Comparison of ENCODE assay signal across 8 mouse cellular contexts in the genomic region with DNA sequence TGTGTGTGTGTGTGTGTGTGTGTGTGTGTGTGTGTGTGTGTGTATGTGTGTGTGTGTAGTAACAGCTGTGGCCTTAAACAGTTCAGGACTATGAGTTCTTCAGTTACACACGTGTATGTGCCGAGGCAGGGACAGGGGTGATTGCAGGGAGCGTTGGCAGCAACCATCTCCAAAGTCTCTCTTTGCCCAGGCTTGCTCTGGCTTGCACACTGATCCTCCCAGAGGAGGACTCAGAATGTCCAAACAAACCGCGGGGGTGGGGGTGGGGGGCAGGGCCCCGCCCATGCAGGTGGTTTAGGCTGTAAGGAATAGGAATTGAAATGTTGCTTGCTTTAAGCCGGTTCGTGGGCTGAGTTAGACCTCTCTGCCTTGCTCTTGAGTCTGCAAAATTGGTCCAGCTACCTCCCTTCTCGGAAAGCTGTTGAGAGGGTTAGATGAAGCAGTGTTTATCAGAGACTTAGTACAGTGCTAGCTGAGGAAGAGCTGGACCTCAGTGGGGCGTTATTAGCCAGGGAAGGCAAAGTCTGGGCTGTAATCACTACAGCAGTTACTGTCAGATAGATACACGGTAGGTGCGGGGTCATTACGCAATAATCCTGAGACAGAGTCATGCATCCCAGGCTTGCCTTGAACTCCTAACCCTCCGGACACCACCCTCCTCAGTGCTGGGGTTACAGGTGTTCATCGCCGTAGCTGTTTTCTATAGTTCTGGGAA. TPM values are rescaled to one million over a fixed set of nuclear protein-coding genes. Genes with fewer than 3 reads are reported as not detected.
DNase-seq lines count a peak whose midpoint lies in the region; ATAC-seq lines count a peak whose summit lies in the region.

No protein-coding gene starts in this region.

- no peak overlapping the region for H3K27ac ChIP-seq in kidney, embryonic 15.5 days
- H3K27ac ChIP-seq in hindbrain, embryonic 11.5 days (ENCODE audit: low read depth, low read length): no peak overlapping the region

- no peaks in the 10 kb centered on the region for H3K9me3 ChIP-seq in kidney, embryonic 15.5 days (replicated peaks)
- H3K9me3 ChIP-seq in hindbrain, embryonic 11.5 days (ENCODE audit: control insufficient read depth, low read length): no peaks in the 10 kb centered on the region

- peak overlapping the region; percentile 79 for H3K4me2 ChIP-seq in kidney, embryonic 15.5 days
- no peak overlapping the region for H3K4me2 ChIP-seq in hindbrain, embryonic 11.5 days (replicated peaks; ENCODE audit: low read depth, low read length)

- H3K4me3 ChIP-seq in kidney, embryonic 15.5 days (replicated peaks): peak overlapping the region; percentile 40; the same call in 1 of the 2 replicates
- no peak overlapping the region for H3K4me3 ChIP-seq in hindbrain, embryonic 11.5 days (ENCODE audit: low read depth, low read length)

- no peak for ATAC-seq in kidney, embryonic 15.5 days (replicated peaks; ENCODE audit: low FRiP score)
- peak; percentile 43; the same call in 1 of the 2 replicates for ATAC-seq in hindbrain, embryonic 11.5 days (ENCODE audit: low FRiP score)
- ATAC-seq in megakaryocyte-erythroid progenitor cell, adult 5-6 weeks (replicated peaks; ENCODE audit: low FRiP score, low TSS enrichment, poor library complexity, severe bottlenecking): peak; percentile 18

- no peak for DNase-seq in kidney, postnatal 36 days
- peak; percentile 53 for DNase-seq in R1 (ENCODE audit: low read depth, low spot score)
- no peak for DNase-seq in hindbrain, embryonic 11.5 days (ENCODE audit: low spot score)
- no peak for DNase-seq in embryo, embryonic 9.5 days (ENCODE audit: extremely low spot score)
- no peak for DNase-seq in gastrocnemius, postnatal 4 days (ENCODE audit: low spot score in 2 of 2)
- no peak for DNase-seq in right cerebral cortex, postnatal 14 days

- H3K4me1 ChIP-seq in kidney, embryonic 15.5 days: peaks cover 37% of the 10 kb centered on the region
- H3K4me1 ChIP-seq in hindbrain, embryonic 11.5 days (replicated peaks; ENCODE audit: control insufficient read depth, insufficient read depth, low read length): peaks cover 5% of the 10 kb centered on the region

- no peak overlapping the region for H3K9ac ChIP-seq in kidney, embryonic 15.5 days
- H3K9ac ChIP-seq in hindbrain, embryonic 11.5 days (ENCODE audit: low read depth, low read length): no peak overlapping the region

- no peaks in the 10 kb centered on the region for H3K27me3 ChIP-seq in kidney, embryonic 15.5 days
- H3K27me3 ChIP-seq in hindbrain, embryonic 11.5 days (ENCODE audit: control insufficient read depth, insufficient read depth, low read length): no peaks in the 10 kb centered on the region

- 65% methylated on average over 16 of the region's 16 CpGs for WGBS in kidney, embryonic 15.5 days
- WGBS in hindbrain, embryonic 11.5 days: 71% methylated on average over 16 of the region's 16 CpGs

- peaks cover 4% of the 10 kb centered on the region for H3K36me3 ChIP-seq in kidney, embryonic 15.5 days
- no peaks in the 10 kb centered on the region for H3K36me3 ChIP-seq in hindbrain, embryonic 11.5 days (ENCODE audit: control insufficient read depth, insufficient read depth, low read length)

RNA-seq across cellular contexts. Expression of gene Pafah2, which starts 5.9 kb away (rescaled TPM):
- polyA plus RNA-seq in kidney, embryonic 15.5 days (2015; fragmentation: Nextera tagmentation; extraction: Ambion mirVana): 14.0 and 15.7 TPM in 2 replicates
- 7.9 and 10.2 TPM in 2 replicates for polyA plus RNA-seq in hindbrain, embryonic 11.5 days (2014; fragmentation: Nextera tagmentation; extraction: Ambion mirVana)
- 27.7 and 41.0 TPM in 2 replicates for total RNA-seq in megakaryocyte-erythroid progenitor cell, adult 5-6 weeks (2014; fragmentation: Nextera tagmentation)
- 18.2 and 24.1 TPM in 2 replicates for total RNA-seq in megakaryocyte-erythroid progenitor cell, adult 5-6 weeks (2017)
- 1 to 10 TPM; 4.4 to 4.9 TPM for total RNA-seq in gastrocnemius, postnatal 4 days (2021)

RNA-seq across cellular contexts. Expression of gene Extl1, which starts 18.4 kb away (rescaled TPM):
- 0.33 and 0.53 TPM in 2 replicates for polyA plus RNA-seq in kidney, embryonic 15.5 days (2015; fragmentation: Nextera tagmentation; extraction: Ambion mirVana)
- polyA plus RNA-seq in hindbrain, embryonic 11.5 days (2014; fragmentation: Nextera tagmentation; extraction: Ambion mirVana): 0.18 and 0.26 TPM in 2 replicates
- not detected in 2 replicates for total RNA-seq in megakaryocyte-erythroid progenitor cell, adult 5-6 weeks (2014; fragmentation: Nextera tagmentation)
- not detected in 2 replicates for total RNA-seq in megakaryocyte-erythroid progenitor cell, adult 5-6 weeks (2017)
- 10 to 100 TPM in 1 of 2 experiments, 1 to 10 TPM in 1; 7.5 to 10.2 TPM for total RNA-seq in gastrocnemius, postnatal 4 days (2021)

RNA-seq across cellular contexts. Expression of gene Slc30a2, which starts 59.0 kb away (rescaled TPM):
- 0.73 and 1.1 TPM in 2 replicates for polyA plus RNA-seq in kidney, embryonic 15.5 days (2015; fragmentation: Nextera tagmentation; extraction: Ambion mirVana)
- polyA plus RNA-seq in hindbrain, embryonic 11.5 days (2014; fragmentation: Nextera tagmentation; extraction: Ambion mirVana): not detected in 2 replicates
- total RNA-seq in megakaryocyte-erythroid progenitor cell, adult 5-6 weeks (2014; fragmentation: Nextera tagmentation): not detected in 2 replicates
- total RNA-seq in megakaryocyte-erythroid progenitor cell, adult 5-6 weeks (2017): not detected in 2 replicates
- total RNA-seq in gastrocnemius, postnatal 4 days (2021): under 1 TPM; 0.44 to 0.54 TPM

Comparison
In these comparisons a context has a peak if more than half of its experiments do, and no peak if none do; other contexts are left out.
1. RNA of gene Extl1, which starts 18.4 kb away (total RNA-seq): 7.5 to 10.2 TPM in gastrocnemius, postnatal 4 days; not detected in megakaryocyte-erythroid progenitor cell, adult 5-6 weeks; every median in the first group is over 4 times any median in the second.